Mouse (Mus musculus): ENCODE measurements at regions not wholly inside any gene's neighbourhood (a gene's known extent, or its start where the extent isn't known, plus 50 kb on each side); places are given as distances from the start of the nearest gene placed in this dataset.

DNA sequence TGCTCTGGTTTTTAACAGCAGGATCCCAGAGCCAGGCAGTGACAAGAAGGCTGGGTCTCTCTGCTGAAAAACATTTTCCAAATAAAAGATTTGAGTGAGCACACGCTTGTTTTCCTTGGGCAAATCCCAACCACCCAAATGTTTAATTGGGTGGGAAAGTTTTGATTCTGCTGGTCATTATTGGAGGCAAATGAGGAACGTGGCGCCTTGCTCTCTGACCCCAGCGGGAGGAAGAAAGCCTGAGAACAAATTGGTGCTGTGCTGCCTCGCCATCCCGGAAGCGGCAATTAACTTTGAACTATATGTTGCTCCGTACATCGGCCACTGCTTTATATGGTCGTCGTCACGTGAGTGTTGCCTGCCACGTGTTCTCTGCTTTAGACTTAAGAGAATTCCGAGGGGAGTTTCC lies 204.7 kb downstream of the Gm12728 start:
- no peak for TF ChIP-seq CTCF (IDR thresholded peaks at IDR 0.05)
- TF ChIP-seq EP300 (IDR thresholded peaks at IDR 0.05; ENCODE audit: insufficient read depth, low read depth, low read length) = no peak
